Mouse (Mus musculus) forebrain, embryonic 11.5 days (tissue): ENCODE data around the gene Pgm5. TPM values are rescaled to one million over a fixed set of nuclear protein-coding genes. Genes with fewer than 3 reads are reported as not detected.

ENCODE experiments used
- ATAC-seq: fragments of 200-750 bp; cut with Nextera tagmentation; replicated peaks from 2 replicates; pipeline ENCODE4 v1.8.0; 2017; ENCODE audit warnings: moderate TSS enrichment; ENCODE audit not compliant: low FRiP score
- DNase-seq: peaks from one replicate; pipeline ENCODE4 v3.0.0-alpha.2; 2017; ENCODE audit warnings: low spot score
- H3K27ac ChIP-seq: fragments of 300-500 bp; sonication (generic); 2 replicates; pipeline ENCODE4 v1.5.1; 2014; ENCODE audit warnings: low read depth, low read length
- H3K27me3 ChIP-seq: fragments of 300-500 bp; sonication (generic); 2 replicates; pipeline ENCODE4 v1.6.1; 2014; ENCODE audit warnings: mild to moderate bottlenecking, low read length, mixed read lengths; ENCODE audit not compliant: control insufficient read depth, insufficient read depth
- H3K36me3 ChIP-seq: fragments of 300-500 bp; sonication (generic); 2 replicates; pipeline ENCODE4 v1.6.1; 2014; ENCODE audit warnings: mild to moderate bottlenecking, low read length, moderate library complexity, mixed read lengths; ENCODE audit not compliant: control insufficient read depth, insufficient read depth
- H3K4me1 ChIP-seq: fragments of 300-500 bp; sonication (generic); replicated peaks from 2 replicates; pipeline ENCODE4 v1.6.1; 2014; ENCODE audit warnings: low read length, mixed read lengths; ENCODE audit not compliant: control insufficient read depth, insufficient read depth
- H3K4me2 ChIP-seq: fragments of 300-500 bp; sonication (generic); 2 replicates; pipeline ENCODE4 v1.6.1; 2014; ENCODE audit warnings: low read depth, mild to moderate bottlenecking, low read length, moderate library complexity, mixed read lengths; ENCODE audit not compliant: severe bottlenecking
- H3K4me3 ChIP-seq: fragments of 300-500 bp; sonication (generic); 2 replicates; pipeline ENCODE4 v1.5.1; 2014; ENCODE audit warnings: low read depth, low read length
- H3K9ac ChIP-seq: fragments of 300-500 bp; sonication (generic); 2 replicates; pipeline ENCODE4 v1.6.1; 2014; ENCODE audit warnings: low read length
- H3K9me3 ChIP-seq: fragments of 300-500 bp; sonication (generic); 2 replicates; pipeline ENCODE4 v1.6.1; 2016; ENCODE audit warnings: low read length, mixed read lengths; ENCODE audit not compliant: control insufficient read depth
- WGBS: fragments of 180-500 bp; shearing (Covaris S2); extraction: QIAGEN DNeasy Blood & Tissue Kit; methylation state at CpG from one replicate; pipeline ENCODE4 v1.1.7; 2014; 5-methylcytosine and 5-hydroxymethylcytosine counted together
- polyA plus RNA-seq: library from polyadenylated mRNA; unstranded; fragments of >200 nt; fragmentation: Nextera tagmentation; extraction: Ambion mirVana; gene quantifications from 2 replicates; pipeline ENCODE4 v1.2.1, GENCODE M21; 2014

The Pgm5 gene
- polyA plus RNA-seq, 1 experiment from 2014 or later = 0.35 TPM

GRCm38 (mm10) chr19:24700664-24701063 lies 161.0 kb downstream of the Pgm5 start:
- H3K4me3 ChIP-seq = no peak overlapping the region
- WGBS = 89% methylated on average over 5 of the region's 5 CpGs
- no peak for DNase-seq

GRCm38 (mm10) chr19:24699910-24700309 lies 161.7 kb downstream of the Pgm5 start:
- Histone ChIP-seq H3K4me2 (no peak overlapping the region), H3K27me3 (no peaks in the 10 kb centered on the region), H3K27ac (no peak overlapping the region), H3K9ac (no peak overlapping the region), H3K4me3 (no peak overlapping the region), H3K36me3 (no peaks in the 10 kb centered on the region), H3K9me3 (no peaks in the 10 kb centered on the region), H3K4me1 (no peaks in the 10 kb centered on the region)
- ATAC-seq = no peak
- no peak for DNase-seq

More at GRCm38 (mm10) chr19:24700664-24701063, 161.0 kb downstream of the Pgm5 start:
- no peak for ATAC-seq
- no peaks in the 10 kb centered on the region for H3K27me3 ChIP-seq
- no peaks in the 10 kb centered on the region for H3K9me3 ChIP-seq
- no peak overlapping the region for H3K27ac ChIP-seq
- H3K4me2 ChIP-seq = no peak overlapping the region
- no peaks in the 10 kb centered on the region for H3K4me1 ChIP-seq
- H3K36me3 ChIP-seq = no peaks in the 10 kb centered on the region
- H3K9ac ChIP-seq = no peak overlapping the region

DNA sequence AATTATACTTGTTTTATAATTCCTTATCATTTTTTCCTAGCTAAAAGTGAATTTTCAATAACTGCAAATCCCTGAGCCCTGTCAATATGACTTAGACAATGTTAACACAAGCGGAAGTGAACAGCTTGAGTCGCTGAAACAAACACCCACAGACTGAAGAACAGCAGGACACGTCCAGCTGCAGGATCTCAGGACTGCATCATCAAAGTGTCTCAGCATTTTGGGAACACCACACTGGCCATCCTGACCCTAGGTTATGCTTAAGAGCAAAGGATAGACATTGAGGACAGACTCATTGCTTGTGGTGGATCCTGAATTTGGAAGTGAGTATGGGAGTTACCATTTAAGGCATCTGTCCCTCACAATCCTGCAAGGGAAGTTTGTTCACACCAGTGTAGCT lies 162.5 kb downstream of the Pgm5 start:
- no peak overlapping the region for H3K9ac ChIP-seq
- H3K36me3 ChIP-seq = no peaks in the 10 kb centered on the region
- no peaks in the 10 kb centered on the region for H3K9me3 ChIP-seq
- no peaks in the 10 kb centered on the region for H3K27me3 ChIP-seq
- ATAC-seq (no peak), DNase-seq (no peak)
- no peak overlapping the region for H3K4me3 ChIP-seq
- H3K27ac ChIP-seq = no peak overlapping the region
- H3K4me1 ChIP-seq = no peaks in the 10 kb centered on the region
- H3K4me2 ChIP-seq = no peak overlapping the region
- 74% methylated on average over 3 of the region's 3 CpGs for WGBS

DNA sequence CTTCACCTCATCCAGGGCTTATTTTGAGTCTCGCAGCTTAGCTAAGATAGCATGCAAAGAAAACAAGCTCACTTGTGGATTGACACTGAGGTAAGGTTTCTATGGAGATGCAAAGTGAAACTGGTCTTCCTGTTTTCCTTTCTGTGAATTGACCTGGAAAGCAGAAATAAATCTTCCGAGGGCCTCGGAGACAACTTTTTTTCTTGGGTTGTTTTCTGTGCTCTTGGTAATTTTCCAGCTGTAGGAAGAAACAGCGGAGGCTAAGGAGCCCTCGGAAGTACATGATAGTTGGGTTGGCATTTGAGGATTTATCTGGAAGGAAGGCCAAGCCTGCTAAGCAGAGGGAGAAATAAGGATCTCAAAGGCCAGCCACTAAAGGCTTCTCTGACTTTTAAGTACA lies 163.0 kb downstream of the Pgm5 start:
- H3K4me2 ChIP-seq = no peak overlapping the region
- 86% methylated on average over 5 of the region's 5 CpGs for WGBS
- no peaks in the 10 kb centered on the region for H3K27me3 ChIP-seq
- no peak overlapping the region for H3K27ac ChIP-seq
- no peak overlapping the region for H3K9ac ChIP-seq
- H3K9me3 ChIP-seq = no peaks in the 10 kb centered on the region
- H3K36me3 ChIP-seq = no peaks in the 10 kb centered on the region
- ATAC-seq = no peak
- H3K4me3 ChIP-seq = no peak overlapping the region
- no peak for DNase-seq
- no peaks in the 10 kb centered on the region for H3K4me1 ChIP-seq

DNA sequence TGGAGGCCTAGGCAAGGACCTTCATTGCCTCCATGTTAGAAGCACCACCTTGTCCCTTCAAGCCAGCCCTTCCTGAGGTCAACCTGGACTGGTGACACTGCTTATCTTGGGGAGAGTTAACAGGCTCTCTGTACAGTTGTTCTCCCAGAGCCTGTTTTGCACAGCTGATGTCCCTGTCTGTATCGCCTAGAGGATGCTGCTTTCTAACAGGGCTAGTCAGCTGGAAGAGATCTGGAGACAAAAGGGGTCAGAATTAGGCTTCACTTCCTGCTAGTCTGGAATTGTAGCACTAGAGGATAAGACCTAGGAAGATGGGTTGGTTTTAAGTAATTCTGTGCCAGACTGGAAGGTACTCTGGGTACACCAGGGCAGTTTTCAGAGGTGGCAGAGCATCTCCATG lies 163.7 kb downstream of the Pgm5 start:
- Histone ChIP-seq H3K27me3 (no peaks in the 10 kb centered on the region), H3K9ac (no peak overlapping the region), H3K36me3 (no peaks in the 10 kb centered on the region), H3K4me2 (no peak overlapping the region), H3K4me3 (no peak overlapping the region), H3K9me3 (no peaks in the 10 kb centered on the region), H3K4me1 (no peaks in the 10 kb centered on the region), H3K27ac (no peak overlapping the region)
- no peak for ATAC-seq
- DNase-seq = no peak
- WGBS = 19% methylated on average over 1 of the region's 1 CpGs

DNA sequence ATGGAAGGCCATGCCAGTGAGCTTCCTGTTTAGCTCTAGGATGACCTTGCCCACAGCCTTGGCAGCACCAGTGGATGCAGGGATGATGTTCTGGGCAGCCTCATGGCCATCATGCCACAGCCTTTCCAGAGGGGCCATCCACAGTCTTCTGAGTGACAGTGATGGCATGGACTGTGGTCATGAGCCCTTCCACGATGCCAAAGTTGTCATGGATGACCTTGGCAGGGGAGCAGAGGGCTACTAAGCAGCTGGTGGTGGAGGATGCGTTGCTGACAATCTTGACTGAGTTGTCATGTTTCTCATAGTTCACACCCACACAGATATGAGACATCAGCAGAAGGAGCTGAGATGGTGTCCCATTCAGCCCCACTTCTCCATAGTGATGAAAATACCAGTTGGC lies 169.0 kb downstream of the Pgm5 start:
- H3K9me3 ChIP-seq = no peaks in the 10 kb centered on the region
- no peak overlapping the region for H3K27ac ChIP-seq
- no peak overlapping the region for H3K4me2 ChIP-seq
- no peak overlapping the region for H3K4me3 ChIP-seq
- WGBS = 98% methylated on average over 2 of the region's 2 CpGs
- H3K4me1 ChIP-seq = no peaks in the 10 kb centered on the region
- H3K36me3 ChIP-seq = no peaks in the 10 kb centered on the region
- no peak overlapping the region for H3K9ac ChIP-seq
- H3K27me3 ChIP-seq = no peaks in the 10 kb centered on the region
- ATAC-seq = no peak
- DNase-seq = no peak

DNA sequence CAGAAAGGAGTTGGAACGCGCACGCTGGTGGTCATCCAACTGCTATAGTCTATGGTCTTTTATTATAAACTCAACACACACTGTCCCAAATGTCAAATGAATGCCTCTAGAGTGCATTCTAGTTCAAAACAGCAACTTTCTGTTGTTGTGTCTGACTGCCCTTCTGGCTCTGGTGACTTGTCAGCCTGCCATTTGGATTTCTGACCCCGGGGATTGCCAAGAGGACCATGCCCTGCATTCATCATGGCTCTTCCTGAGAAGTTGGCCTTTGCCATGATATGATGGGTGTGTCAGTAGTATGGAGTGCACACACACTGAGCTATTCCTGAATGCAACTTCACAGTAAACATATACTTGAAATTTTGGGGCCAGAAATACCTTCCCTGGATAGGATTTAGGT lies 172.1 kb downstream of the Pgm5 start:
- Histone ChIP-seq H3K27me3 (no peaks in the 10 kb centered on the region), H3K4me3 (no peak overlapping the region), H3K9me3 (no peaks in the 10 kb centered on the region), H3K9ac (no peak overlapping the region), H3K4me1 (no peaks in the 10 kb centered on the region), H3K4me2 (no peak overlapping the region), H3K36me3 (no peaks in the 10 kb centered on the region), H3K27ac (no peak overlapping the region)
- no peak for DNase-seq
- 97% methylated on average over 4 of the region's 4 CpGs for WGBS
- ATAC-seq = no peak

DNA sequence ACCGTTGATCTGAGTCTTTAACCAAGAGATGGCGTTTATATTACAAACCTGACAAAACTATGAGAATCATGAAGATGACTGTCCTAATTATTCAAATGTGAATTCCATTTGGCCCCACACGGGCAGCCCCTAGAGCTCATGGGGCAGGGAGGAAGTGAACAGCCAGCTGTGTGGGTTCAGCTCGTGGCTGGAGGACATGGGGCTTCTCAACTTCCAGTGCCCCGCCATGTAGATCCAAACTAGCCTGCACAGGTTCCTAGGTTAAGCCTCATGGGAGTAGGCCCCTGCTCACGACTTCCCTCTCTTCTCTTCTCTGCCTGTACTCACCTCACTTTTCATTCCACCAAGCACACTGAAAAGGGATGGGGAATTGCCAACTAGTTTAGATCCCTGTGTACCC lies 173.3 kb downstream of the Pgm5 start:
- WGBS = 82% methylated on average over 6 of the region's 6 CpGs
- no peak for ATAC-seq
- Histone ChIP-seq H3K9me3 (no peaks in the 10 kb centered on the region), H3K36me3 (no peaks in the 10 kb centered on the region), H3K4me1 (no peaks in the 10 kb centered on the region), H3K27ac (no peak overlapping the region), H3K9ac (no peak overlapping the region), H3K4me3 (no peak overlapping the region), H3K27me3 (no peaks in the 10 kb centered on the region), H3K4me2 (no peak overlapping the region)
- DNase-seq = no peak

DNA sequence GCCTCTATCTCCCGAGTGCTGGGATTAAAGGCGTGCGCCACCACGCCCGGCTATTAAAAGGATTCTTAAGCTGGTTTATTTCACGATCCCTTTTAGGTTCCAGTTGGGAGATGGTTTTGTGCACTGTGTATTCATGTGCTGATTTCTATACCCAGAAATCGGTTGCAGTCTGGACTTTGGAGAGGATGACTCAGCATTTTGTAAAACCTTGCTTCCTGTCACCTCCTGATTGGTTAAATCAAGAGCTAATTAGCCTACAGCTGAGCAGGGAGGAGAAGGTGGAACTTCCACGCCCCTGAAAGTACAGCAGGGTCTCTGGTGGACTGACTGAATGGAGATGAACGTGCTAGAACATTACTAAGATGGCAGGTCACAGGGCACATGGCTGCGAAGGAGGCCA lies 175.2 kb downstream of the Pgm5 start:
- ATAC-seq (no peak), DNase-seq (no peak)

More for the DNA sequence above, 175.2 kb downstream of the Pgm5 start:
- no peak overlapping the region for H3K27ac ChIP-seq
- no peak overlapping the region for H3K9ac ChIP-seq
- H3K4me1 ChIP-seq = no peaks in the 10 kb centered on the region
- no peak overlapping the region for H3K4me2 ChIP-seq
- WGBS = 88% methylated on average over 10 of the region's 10 CpGs
- no peak overlapping the region for H3K4me3 ChIP-seq
- no peaks in the 10 kb centered on the region for H3K36me3 ChIP-seq
- H3K27me3 ChIP-seq = no peaks in the 10 kb centered on the region
- H3K9me3 ChIP-seq = no peaks in the 10 kb centered on the region
